Mouse (Mus musculus) A20 (cell line): ENCODE results near the gene Tpst1.

Experiments
- DNase-seq: peaks from one replicate; pipeline ENCODE4 v3.0.0-alpha.2; 2011; ENCODE audit warnings: low read depth, low spot score

The Tpst1 gene

DNA sequence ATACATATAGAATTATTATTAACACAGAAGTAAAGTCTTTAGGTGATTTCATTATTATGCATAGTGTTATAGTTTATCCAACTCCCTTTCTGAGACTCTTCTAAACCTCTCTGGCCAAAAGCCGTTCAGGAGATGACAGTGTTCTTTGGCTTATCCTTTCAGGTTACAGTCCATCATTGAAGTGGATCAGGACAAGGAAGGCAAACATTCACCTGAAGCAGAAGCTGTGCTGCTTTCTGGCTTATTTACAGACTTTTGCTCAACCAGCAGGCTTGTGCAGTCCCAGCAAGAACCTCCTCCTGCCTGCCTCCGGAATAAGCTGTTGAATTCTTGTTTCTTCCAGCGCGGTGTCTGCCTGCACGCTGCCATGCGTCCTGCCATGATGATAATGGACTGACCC is at the start of gene Tpst1:
Gene Tpst1, plus strand, starts transcription at position 301 of the 400 bp plus-strand sequence.
- no peak for DNase-seq

DNA sequence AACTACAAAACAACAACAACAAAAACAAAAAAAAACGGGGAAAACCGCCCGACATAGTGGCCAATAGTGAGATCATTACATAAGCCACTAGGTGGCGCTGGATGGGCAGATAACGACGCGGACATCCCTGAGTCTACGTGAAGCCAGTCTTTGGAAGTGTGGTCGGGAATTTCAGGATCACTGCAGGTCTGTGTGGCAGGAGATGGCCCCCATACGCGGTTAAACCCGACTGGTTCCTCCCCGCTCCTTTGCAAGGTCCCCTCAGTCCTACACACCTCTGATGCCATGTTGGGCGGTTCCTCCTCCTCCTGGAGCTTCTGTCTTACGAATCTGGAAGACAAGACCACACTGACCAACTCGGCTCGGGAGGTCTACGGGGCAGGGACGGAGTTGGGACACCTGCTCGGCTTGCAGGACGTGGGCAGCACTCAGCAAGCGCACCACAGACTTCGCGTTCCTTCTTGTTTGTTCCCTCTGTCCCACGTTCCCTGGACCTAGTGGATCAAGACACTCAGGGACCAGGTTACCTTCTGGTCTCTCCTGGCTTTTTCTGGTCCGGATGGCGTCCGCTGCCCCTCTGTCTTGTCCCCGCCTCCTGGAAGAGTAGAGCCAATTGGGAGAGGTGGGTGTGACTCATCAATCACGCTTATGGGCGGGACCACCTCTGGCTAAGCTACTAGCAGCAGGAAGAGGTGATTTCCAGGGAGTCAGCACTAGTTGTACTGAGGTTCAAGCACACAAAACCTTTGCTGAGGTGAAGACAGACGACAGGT is 49.2 kb upstream of the Tpst1 start:
- DNase-seq: peak; percentile 93

DNA sequence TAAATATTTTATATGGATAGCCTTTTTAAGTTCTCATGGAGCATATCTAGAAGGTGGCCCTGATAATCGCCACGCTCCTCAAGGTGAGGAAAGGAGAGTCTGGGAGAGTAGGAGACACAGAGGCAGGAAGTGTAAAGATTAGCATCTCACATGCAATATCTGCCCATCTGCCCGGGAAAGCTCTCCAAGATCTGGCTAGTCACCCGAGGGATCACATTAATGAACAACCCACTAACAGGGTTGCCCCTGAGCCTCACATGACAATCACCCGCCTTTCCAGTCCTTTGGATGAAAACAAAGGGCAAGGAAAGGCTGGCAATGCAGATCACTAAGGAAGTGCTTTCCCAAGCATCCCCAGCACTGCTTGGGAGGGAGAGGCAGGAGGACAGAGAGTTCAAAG is 46.0 kb upstream of the Tpst1 start:
- DNase-seq: no peak

DNA sequence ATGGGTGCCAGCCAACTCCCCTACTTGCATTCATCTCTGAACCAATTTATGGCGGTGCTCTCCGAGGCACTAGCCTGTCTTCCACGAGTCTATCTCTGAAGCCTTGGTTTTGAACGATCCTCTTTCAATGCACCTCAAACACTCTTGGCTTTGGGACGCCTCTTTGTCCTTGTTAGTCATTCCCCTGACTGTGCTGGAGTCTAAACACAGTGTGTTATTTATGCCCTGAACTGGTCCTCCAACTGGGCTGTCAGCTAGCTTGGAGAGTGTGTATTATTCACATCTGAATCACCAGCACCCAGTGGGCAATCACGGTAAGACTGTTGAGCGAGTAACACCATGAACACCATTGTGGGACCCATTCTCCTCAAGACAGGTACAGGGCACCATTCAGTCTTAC is 45.4 kb upstream of the Tpst1 start:
- DNase-seq: no peak

- DNase-seq: peak; percentile 87
These were observed 43.8 kb upstream of the Tpst1 start, which contains the start of the genes Asl and Crcp for GRCm38 (mm10) chr5:130029142-130029897. Asl (minus strand) TSS chr5:130029247. Crcp (plus strand) TSS chr5:130029290.

GRCm38 (mm10) chr5:130031410-130032390 is 41.4 kb upstream of the Tpst1 start:
- DNase-seq: no peak

- no peak for DNase-seq
These were observed 39.3 kb upstream of the Tpst1 start for GRCm38 (mm10) chr5:130033869-130034268.

DNA sequence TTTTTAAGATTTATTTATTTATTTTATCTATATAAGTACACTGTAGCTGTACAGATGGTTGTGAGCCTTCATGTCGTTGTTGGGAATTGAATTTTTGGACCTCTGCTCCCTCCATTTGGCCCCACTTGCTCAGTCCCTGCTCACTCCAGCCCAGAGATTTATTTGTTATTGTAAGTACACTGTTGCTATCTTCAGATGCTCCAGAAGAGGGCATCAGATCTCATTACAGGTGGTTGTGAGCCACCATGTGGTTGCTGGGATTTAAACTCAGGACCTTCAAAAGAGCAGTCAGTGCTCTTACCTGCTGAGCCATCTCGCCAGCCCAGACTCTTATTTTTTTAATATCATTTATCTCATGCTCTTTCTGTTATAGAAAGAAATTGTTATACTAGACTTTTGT is 36.8 kb upstream of the Tpst1 start:
- peak; percentile 55 for DNase-seq

DNA sequence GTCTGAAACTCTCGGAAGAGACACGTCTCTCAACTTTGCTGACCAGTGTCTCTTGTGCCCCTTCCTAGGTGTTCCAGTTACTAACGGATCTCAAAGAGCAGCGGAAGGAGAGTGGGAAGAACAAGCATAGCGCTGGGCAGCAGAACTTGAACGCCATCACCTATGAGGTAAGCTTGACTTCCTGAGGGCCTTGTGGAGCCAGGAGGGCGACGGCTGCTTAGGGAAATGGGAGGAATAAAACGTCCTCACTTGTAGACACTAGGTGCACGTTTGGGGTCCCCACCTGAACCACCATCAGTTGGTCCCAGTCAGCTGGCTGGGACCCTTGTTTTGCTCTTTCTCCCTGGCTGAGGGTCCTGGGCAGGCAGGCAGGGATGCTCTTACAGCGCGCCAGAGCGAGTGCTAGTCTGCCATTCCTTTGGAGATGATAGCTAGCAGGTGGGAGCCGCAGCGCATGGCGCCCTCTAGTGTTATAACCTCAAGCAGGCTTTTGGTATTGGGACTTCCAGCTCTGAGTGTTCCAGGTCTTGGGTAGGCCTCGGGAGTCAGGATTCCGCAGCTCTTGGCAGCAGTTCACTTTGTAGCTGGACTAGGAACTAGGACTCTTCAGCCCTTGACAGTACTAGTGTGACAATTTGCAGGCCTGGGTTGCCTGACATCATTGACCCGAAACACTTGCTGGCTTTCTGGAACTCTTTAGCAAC is 35.2 kb upstream of the Tpst1 start:
- peak; percentile 55 for DNase-seq

DNA sequence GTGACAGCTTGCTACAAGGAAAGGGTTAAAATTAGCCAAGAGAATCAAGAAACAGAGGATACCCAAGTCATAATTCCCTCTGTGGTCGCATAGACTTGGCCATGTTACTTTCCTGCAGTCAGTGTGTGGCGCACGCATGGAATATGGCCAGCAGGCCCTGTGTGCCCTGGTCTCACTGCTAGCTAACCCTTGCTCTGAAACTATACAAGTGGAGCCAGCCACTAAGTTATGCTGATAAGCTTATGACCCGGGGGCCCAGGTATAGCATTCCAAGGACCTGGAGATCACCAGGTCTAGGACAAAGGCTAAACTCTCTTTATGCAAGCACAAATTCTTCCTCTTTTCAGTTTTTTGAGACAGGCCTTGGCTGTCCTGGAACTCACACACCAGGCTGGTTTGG is 32.3 kb upstream of the Tpst1 start:
- no peak for DNase-seq

DNA sequence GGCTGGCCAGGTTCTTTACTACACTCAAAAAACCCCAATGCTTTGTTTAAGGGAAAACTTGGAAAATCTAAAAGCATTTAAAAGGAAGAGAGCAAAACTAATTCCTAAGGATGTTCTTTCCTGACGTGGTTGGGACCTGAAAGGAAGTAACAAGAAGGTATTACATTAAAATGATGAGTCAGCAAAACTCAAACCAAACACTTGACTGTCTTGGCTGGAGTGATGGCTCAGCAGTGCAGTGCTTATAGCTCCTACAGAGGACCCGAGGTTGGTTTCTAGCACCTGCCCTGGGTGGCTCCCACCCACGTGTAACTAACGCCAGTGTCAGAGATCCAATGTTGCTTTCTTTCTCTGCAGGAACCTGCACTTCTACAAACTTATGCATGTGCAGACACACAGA is 31.9 kb upstream of the Tpst1 start:
- DNase-seq: no peak

DNA sequence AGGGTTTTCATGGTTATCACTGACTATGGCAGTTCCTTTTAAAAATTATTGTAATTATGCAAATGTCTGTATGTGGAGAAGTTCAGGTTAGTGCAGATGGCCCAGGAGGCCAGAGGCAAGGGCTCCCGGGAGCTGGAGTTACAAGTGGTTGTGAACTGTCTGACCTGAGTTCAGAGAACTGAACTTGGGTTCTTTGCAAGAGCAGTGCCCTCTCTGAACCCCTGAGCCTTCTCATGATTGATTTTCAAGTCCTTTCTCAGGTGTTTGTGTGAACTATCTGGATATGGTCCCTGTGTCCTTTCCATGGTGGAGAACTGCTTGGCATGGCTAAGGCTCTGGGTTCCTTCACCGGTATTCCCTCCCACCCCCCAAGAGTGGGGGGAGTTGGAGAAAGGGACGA is 29.4 kb upstream of the Tpst1 start:
- DNase-seq: no peak

- peak; percentile 63 for DNase-seq
These were observed 28.9 kb upstream of the Tpst1 start for GRCm38 (mm10) chr5:130044201-130044695.

DNA sequence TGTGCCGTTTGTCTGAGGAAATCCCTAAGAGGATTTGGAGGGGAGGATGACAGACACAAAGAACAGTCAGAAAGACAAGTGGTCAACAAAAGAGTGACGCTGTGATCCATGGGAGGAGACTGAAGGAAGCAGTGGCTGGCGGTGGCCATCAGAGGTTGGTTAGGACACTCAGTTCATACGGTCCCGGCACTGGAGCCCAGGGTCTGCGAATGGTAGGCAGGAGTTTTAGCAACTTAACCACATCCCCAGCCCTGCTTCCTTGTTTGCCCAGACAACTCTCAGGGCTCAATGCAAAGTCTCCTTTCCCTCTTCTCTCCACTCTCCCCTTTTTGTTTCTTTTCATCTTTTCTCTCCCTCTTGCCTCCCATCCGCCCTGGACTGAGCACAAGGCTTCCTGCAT is 27.0 kb upstream of the Tpst1 start:
- no peak for DNase-seq

DNA sequence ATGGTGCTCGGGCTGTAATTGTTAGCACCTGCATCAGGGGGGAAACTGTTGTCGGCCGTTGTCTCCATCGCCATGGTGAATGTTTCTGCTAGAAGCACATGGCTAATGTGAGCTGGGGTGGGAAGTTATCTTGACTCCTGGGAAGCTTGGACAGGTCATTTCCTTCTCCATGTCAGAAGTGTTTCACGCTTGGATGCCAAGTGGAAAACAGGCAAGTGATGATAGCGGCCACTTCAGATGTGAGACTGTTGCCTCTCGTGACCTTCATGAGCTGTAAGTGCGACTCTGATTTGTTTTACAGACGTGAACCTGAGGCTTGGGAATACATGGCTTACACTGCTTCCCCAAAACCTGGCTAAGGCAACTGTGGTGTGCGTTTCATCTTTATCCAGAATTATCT is 26.5 kb upstream of the Tpst1 start:
- DNase-seq: no peak

DNA sequence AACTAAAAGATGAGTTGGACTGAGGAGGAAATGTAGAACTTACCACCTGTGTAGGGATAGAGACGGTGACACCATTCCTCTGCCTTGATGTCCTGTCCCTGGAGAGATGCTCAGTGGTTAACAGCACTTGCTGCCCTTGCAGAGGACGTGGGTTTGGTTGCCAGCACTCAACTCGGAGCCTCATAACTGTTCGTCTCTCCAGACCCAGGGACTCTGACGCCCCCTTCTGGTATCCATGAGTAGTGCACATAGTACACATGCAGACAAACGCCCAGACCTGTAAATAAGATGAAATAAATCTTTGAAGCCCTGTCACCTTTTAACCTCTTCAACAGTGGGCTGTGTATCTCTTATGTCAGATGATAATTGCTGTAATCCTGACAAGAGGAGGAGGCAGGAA is 26.1 kb upstream of the Tpst1 start:
- DNase-seq: no peak

GRCm38 (mm10) chr5:130048786-130049520 is 24.2 kb upstream of the Tpst1 start:
- DNase-seq: peak; percentile 78

DNA sequence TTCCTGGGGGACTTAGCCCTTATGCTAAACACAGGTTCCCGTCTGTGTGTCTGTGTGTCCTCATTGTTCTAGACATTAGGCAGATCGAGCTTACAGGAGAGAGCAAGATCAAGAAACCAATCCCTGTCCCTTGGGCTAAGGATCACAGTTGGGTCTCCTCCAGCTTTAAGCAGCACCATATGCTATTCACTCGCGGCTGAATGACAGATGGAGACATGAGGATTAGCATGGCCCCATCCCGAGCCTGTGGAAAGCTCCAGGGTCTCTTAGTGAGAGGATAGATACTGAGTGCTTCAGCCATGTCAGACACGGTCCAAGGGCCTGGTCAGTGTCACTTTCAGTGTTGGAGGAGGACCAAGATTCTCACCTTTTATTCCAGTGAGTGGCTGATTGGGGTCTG is 22.7 kb upstream of the Tpst1 start:
- DNase-seq: no peak

GRCm38 (mm10) chr5:130051073-130051860 is 21.9 kb upstream of the Tpst1 start:
- DNase-seq: no peak
